Mouse (Mus musculus): Measurements from ENCODE around the gene Pdcd6ip.
"Not testable (repeated sequence)": the region's sequence is repeated elsewhere in the genome, so short reads cannot be mapped to it uniquely, and the experiment has no call there.

Gene Pdcd6ip

GRCm38 (mm10) chr9:113687461-113687860, 20.6 kb downstream of the Pdcd6ip start:
- no peak for DNase-seq

GRCm38 (mm10) chr9:113673721-113674120, 34.3 kb downstream of the Pdcd6ip start:
- no peak for DNase-seq

- no peak for DNase-seq
These were observed 35.7 kb downstream of the Pdcd6ip start for GRCm38 (mm10) chr9:113672352-113672751.

GRCm38 (mm10) chr9:113670857-113671106, 37.3 kb downstream of the Pdcd6ip start:
- no peak for DNase-seq

GRCm38 (mm10) chr9:113670105-113670856, 37.8 kb downstream of the Pdcd6ip start:
- no peak for DNase-seq

- no peak for DNase-seq
These were observed 44.6 kb downstream of the Pdcd6ip start for GRCm38 (mm10) chr9:113663476-113663875.

- no peak for DNase-seq
These were observed 50.2 kb downstream of the Pdcd6ip start for GRCm38 (mm10) chr9:113657837-113658236.

GRCm38 (mm10) chr9:113653571-113653970, 54.5 kb downstream of the Pdcd6ip start:
- DNase-seq = no peak

GRCm38 (mm10) chr9:113650787-113651186, 57.3 kb downstream of the Pdcd6ip start:
- peak; percentile 7 for DNase-seq

- DNase-seq = not testable (repeated sequence)
These were observed 58.8 kb downstream of the Pdcd6ip start for GRCm38 (mm10) chr9:113649211-113649610.

- DNase-seq = no peak
These were observed 62.3 kb downstream of the Pdcd6ip start for GRCm38 (mm10) chr9:113645837-113646169.

GRCm38 (mm10) chr9:113645153-113645836, 62.8 kb downstream of the Pdcd6ip start:
- DNase-seq = peak; percentile 61

- DNase-seq = no peak
These were observed 63.4 kb downstream of the Pdcd6ip start for GRCm38 (mm10) chr9:113644701-113645100.

GRCm38 (mm10) chr9:113644076-113644475, 64.0 kb downstream of the Pdcd6ip start:
- DNase-seq = no peak

GRCm38 (mm10) chr9:113643669-113644068, 64.4 kb downstream of the Pdcd6ip start:
- no peak for DNase-seq

- DNase-seq = peak; percentile 8
These were observed 73.1 kb downstream of the Pdcd6ip start for GRCm38 (mm10) chr9:113634986-113635385.

GRCm38 (mm10) chr9:113633168-113633744, 74.8 kb downstream of the Pdcd6ip start:
- no peak for DNase-seq

- DNase-seq = no peak
These were observed 75.6 kb downstream of the Pdcd6ip start for GRCm38 (mm10) chr9:113632350-113633043.

- peak; percentile 31 for DNase-seq
These were observed 78.4 kb downstream of the Pdcd6ip start for GRCm38 (mm10) chr9:113629632-113630031.

- no peak for DNase-seq
These were observed 78.9 kb downstream of the Pdcd6ip start for GRCm38 (mm10) chr9:113629191-113629590.

- no peak for DNase-seq
These were observed 79.3 kb downstream of the Pdcd6ip start for GRCm38 (mm10) chr9:113628780-113629179.

GRCm38 (mm10) chr9:113626730-113627129, 81.3 kb downstream of the Pdcd6ip start:
- DNase-seq = no peak

GRCm38 (mm10) chr9:113624086-113624485, 84.0 kb downstream of the Pdcd6ip start:
- no peak for DNase-seq

- DNase-seq = no peak
These were observed 91.0 kb downstream of the Pdcd6ip start for GRCm38 (mm10) chr9:113617081-113617480.

All from kidney, adult 9 months (tissue).